Mouse (Mus musculus): ENCODE data around the gene Glrx5.

Glrx5 gene

DNA sequence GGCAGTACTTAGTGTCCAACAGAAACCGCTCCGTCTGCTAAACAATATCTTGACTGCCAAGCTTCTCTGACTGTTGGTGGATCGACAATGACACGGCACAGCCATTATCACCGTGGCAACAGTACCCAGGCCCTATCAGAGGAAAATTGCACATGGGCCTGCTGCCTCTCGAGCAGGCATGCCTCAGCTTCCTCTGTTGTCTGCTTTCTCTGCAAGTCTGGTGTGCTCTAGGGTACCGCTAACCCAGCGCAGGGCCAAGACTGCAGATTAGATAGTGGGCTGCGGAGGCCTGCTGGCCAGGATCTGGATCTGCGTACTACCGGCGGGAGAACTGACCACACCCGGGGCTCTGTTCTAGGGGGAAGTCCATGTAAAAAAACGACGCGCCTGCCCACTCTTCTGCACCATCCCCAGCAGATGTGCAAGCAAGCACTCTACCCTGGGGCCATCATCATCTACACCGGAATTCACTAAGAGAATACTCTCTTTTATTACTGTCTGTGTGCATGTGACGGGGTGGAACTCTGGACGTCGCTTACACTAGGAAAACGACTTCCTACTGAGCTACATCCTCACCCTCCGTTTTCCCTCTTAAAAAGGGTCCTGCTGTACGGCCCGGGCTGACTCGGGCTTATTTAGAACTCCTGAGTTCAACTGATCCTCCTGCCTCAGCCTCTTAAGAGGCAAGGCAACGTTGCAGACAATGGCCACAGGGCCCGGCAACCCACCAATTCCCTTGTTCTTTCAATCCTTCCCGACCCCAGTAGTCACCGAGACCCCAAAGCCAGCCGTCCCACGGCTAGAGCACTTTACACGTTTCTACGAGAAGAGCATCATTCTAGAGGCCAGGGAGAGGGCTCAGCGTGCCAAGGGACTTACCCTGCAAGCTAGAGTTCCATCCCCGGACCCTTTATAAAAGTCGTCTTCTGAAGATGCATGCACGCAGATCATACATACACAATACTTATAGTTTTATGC is 1.1 kb upstream of the Glrx5 start:
- DNase-seq (ENCODE audit: low read depth, low spot score), result no peak

- DNase-seq (ENCODE audit: low read depth, low spot score), result no peak
Observed at GRCm38 (mm10) chr12:105032832-105033775, 616 bp downstream of the Glrx5 start.

- no peak for DNase-seq (ENCODE audit: low read depth, low spot score)
Observed at GRCm38 (mm10) chr12:105034130-105034769, 1.8 kb downstream of the Glrx5 start.

DNA sequence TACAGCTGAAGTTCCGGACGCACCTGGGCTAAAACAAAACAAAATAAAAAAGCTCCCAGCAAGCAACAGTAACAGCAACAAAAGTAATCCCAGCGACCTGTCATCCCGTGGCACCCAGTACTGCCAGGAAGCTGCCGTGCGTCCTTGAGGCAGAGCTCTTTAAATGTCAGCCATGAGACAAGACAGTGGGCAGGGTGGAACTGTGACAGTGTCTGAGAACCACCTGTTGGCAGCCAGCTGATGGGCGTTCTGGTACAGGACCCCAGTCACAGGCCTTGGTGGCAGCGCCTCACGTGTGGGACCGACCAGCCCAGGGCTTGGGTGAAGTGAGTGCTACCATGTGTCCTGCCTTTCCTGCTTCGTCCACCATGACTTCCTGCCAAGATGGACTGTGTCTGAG is 5.7 kb downstream of the Glrx5 start:
- no peak for DNase-seq (ENCODE audit: low read depth, low spot score)

- DNase-seq (ENCODE audit: low read depth, low spot score), result no peak
Observed at GRCm38 (mm10) chr12:105038918-105039317, 6.4 kb downstream of the Glrx5 start.

GRCm38 (mm10) chr12:105039578-105040289 is 7.2 kb downstream of the Glrx5 start:
- no peak for DNase-seq (ENCODE audit: low read depth, low spot score)

- DNase-seq (ENCODE audit: low read depth, low spot score), result no peak
Observed at GRCm38 (mm10) chr12:105040950-105041349, 8.5 kb downstream of the Glrx5 start.

DNA sequence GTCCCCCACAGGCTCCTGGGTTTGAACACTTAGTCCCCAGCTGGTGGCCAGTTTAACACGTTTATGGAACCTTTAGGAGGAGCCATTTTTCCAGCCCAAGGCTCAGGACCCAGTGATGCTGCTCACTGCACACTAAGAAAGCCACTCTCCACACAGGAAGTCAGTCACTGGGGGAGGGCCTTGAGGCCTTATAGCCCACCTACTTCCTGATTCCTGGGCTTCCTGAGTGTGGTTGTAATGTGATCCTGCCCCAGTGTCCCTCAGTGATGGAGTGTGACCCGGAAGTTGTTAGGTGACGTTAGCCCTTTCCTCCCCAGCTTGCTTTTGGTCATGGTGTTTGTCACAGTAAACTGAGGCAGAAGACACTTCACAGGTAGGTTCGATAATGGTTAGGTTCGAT is 10.6 kb downstream of the Glrx5 start:
- no peak for DNase-seq (ENCODE audit: low read depth, low spot score)

DNA sequence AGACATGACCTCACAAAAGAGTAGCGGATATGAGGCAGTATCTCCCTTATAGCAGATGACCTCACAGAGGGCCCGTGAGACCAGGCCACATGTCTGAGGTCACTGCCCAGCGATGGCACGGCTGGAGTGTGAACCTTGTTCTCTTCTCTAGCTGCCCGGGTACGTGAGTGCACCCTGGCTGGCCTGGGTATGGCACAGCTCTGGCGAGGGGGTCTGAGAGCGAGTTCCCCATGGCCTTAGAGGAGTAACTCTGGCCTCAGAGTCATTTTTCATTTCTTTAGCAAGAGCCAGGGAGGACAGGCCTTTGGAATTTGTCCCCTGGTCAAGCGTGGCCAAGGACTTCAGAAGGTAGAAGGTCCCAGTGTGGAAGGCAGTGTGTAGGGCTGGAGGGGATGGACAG is 12.3 kb downstream of the Glrx5 start:
- no peak for DNase-seq (ENCODE audit: low read depth, low spot score)

- DNase-seq (ENCODE audit: low read depth, low spot score), result no peak
Observed at GRCm38 (mm10) chr12:105048301-105048863, 15.9 kb downstream of the Glrx5 start.

GRCm38 (mm10) chr12:105049813-105050212 is 17.3 kb downstream of the Glrx5 start:
- no peak for DNase-seq (ENCODE audit: low read depth, low spot score)

DNA sequence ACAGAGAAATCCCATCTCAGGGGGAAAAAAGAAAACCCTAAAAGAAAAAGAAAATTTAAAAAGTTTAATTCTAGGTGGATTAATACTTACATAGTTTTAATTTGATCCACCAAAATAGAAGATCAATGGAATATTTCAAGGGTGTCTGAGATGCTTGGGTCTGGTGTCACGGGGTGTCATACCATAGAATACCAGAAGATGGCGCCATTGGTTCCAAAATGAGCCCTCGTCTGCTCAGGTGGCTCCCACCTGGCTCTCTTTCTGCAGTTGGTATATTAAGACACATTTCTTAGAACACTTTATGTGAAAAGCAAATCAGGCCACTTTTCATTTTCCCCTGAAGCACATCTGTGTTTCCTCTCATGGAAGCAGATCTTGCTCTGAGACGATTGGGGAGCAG is 18.4 kb downstream of the Glrx5 start:
- no peak for DNase-seq (ENCODE audit: low read depth, low spot score)

GRCm38 (mm10) chr12:105054041-105054440 is 21.6 kb downstream of the Glrx5 start:
- no peak for DNase-seq (ENCODE audit: low read depth, low spot score)

DNA sequence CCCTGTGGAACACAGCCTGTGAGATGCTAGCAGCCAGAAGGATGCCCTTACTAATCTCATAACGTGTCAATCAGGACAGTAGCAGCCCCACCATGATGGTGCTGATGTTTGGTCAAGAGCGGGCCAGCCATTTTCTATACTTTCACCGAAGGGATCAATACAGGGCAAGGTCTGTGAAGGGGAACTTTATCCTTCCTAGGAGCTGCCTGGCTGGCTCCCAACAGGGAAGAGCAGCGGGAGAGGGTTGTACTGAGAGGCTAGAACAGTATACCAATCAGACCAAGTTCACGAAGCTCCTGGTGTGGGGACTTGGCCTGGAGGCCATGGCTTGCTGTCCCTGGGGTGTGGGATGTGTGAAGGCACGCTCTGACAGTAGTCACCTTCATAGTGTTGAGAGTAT is 22.8 kb downstream of the Glrx5 start:
- no peak for DNase-seq (ENCODE audit: low read depth, low spot score)

GRCm38 (mm10) chr12:105060006-105060405 is 27.5 kb downstream of the Glrx5 start:
- DNase-seq (ENCODE audit: low read depth, low spot score), result no peak

DNA sequence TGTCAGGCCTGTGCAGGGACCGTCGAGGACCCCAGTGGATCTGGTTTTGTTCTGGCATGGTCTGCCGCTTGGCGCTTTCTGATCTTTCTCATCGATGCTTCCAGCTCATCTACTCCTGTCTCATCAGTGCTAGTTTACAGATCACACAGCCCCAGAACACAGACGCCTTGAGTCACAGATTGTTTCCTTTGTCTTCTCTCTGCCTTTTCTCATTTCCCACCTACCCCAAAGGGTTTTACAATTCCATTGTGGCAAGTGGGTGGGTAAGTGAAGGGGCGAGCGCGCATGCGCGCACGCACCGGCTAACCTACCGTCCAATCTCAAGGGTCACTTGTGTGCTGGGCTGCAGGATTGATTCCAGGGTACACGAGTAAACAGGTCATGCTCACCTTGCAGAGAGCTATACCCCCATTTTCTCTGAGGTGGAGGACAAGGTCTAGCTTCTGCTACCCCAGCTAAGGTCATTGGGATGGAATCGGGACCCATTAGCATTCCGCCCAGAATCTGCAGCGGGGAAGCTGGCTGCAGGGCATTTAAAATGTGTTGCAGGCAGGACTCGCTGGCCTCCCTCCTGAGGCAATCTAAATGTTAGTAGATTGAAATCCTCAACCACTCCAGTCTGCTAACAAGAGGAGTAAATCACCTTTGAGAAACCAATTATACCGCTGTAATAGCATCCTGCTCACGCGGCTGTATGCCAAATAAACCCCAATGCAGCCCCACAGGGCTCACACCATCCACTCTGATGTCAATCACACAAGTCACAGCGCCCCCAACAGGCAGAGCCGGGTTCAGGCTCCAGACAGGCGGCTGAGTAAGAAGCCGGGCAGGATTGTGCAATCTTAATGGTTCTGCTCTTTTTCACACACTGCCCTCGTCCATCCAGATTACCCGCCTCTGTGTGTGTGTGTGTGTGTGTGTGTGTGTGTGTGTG is 31.0 kb downstream of the Glrx5 start:
- no peak for DNase-seq (ENCODE audit: low read depth, low spot score)

DNA sequence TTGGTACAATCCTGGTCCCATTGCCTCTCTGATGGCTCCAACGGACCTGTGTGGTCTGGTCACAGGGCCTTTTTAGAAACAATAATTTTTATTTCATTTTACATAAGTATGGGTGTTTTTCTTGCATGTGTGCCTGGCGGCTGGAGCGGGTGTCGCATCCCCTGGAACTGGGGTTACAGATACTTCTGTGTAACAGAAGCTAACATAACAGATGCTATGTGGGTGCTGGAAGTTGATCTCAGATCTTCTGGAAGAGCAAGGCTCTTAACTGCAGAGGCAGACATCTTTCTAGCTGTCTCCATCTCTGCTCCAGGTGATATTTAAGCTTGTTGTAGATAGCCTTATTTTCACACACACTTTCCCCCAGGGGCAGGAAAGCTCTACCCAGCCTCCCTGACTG is 31.7 kb downstream of the Glrx5 start:
- DNase-seq (ENCODE audit: low read depth, low spot score), result peak; percentile 23

- no peak for DNase-seq (ENCODE audit: low read depth, low spot score)
Observed at GRCm38 (mm10) chr12:105065119-105065518, 32.6 kb downstream of the Glrx5 start.

- no peak for DNase-seq (ENCODE audit: low read depth, low spot score)
Observed at GRCm38 (mm10) chr12:105066523-105066922, 34.0 kb downstream of the Glrx5 start.

DNA sequence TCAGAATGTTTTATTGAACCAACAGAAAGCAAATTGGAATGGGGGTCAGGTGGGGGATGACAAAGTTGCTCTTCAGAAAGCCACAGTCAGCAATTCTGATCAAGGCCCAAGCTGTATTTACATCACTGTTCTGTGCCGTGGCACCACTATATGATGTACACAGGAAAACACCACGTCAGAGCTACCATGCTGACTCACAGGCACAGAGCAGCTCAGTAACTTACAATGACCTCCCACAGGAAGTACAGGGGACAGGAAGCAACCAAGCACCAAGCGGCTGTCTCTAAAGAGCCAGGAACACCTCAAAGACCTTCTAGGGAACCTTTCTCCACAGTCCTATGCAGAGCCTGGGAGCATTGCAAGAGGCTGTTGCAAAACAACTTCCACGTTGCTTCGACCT is 36.4 kb downstream of the Glrx5 start:
- no peak for DNase-seq (ENCODE audit: low read depth, low spot score)

Data from telencephalon, adult 2 months (tissue).